Mouse (Mus musculus): ENCODE measurements at regions not wholly inside any gene's neighbourhood (a gene's known extent, or its start where the extent isn't known, plus 50 kb on each side); places are given as distances from the start of the nearest gene placed in this dataset.

DNA sequence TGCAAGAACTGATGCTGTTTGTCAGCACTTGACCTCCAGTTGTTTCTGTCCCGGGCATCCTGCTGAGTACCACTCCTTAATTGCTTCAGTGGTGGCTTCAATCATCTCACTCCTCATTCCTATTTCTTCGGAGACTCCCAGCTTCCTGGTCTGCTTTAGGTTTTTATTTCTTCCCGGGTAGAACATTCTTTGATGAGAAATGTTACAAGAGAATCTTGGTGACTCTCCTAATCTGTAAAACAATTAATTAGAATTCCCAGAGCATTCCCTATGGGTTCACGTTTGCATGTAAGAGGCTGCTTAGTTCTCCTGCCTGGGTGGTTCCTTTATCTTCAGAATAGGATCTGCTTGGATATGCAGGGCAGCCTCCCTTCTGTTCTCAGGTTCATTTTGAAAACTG is 245.1 kb downstream of the 1700009N14Rik start:
- TF ChIP-seq CTCF (IDR thresholded peaks at IDR 0.05; ENCODE audit: extremely low read depth, insufficient read depth, low read length), result no peak
- TF ChIP-seq POLR2A (IDR thresholded peaks at IDR 0.05; ENCODE audit: extremely low read depth, insufficient read depth, low read length), result no peak
